Mouse (Mus musculus): ENCODE results near the gene Gramd2. TPM values are rescaled to one million over a fixed set of nuclear protein-coding genes. Genes with fewer than 3 reads are reported as not detected.
A peak's percentile ranks its signal among the peaks of the same experiment; 100 is the strongest.

Gramd2 gene
- 0.25 and 0.27 TPM in 2 replicates for polyA plus RNA-seq (2015; fragmentation: Nextera tagmentation; extraction: Ambion mirVana)

DNA sequence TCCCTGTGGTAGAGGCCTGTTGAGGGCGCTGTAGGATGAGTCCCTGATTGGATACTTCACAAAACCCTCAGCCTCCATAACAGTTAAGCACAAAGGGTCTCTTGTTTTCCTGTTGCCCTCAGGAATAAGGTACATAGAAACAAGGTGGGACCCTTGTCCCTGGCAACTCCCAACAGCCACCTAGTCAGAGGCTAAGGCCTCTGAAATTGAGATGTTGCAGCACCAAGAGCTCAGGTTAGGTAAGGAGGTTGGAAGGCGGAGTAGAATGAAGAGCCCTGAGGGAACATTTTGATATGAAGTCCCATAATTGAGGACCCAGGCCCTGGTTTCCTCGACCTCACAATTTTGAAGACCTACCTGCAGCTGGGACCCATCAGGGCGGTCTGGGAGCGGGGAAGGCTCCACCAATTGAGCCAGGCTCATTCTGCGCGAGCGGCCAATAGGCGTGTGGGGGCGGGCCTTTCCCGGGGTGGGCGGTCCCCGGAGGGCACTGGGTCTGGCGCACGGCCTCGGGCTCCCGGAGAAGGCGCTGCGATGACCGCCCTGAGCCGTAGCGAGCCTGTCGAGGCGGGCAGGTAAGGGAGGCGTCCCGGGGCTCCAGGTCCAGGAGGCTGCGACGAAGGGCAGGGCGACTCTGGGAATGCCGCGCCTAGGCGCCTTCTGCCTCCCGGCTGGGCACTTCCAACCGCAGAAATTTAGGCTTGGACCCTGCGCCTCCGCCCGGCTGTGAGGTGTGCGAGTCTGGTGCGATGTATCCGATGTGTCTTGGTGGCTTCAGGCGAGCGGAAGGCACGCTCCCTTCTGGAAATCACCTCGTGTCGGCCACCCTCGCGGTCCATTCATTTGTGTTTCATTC is at the start of gene Gramd2:
Gramd2 (plus strand) TSS at position 467 of the 856 bp plus-strand sequence.
- H3K4me3 ChIP-seq (ENCODE audit: low read depth, low read length), result peak within 1 kb of the TSS; percentile 41
- peak; percentile 85 for ATAC-seq (ENCODE audit: low read depth)
- no peaks in the 10 kb centered on the region for H3K36me3 ChIP-seq (ENCODE audit: control insufficient read depth, insufficient read depth)
- H3K27ac ChIP-seq (ENCODE audit: low read length), result no peak within 1 kb of the TSS
- peaks cover 7% of the 10 kb centered on the region for H3K4me1 ChIP-seq (ENCODE audit: control insufficient read depth, low read depth, low read length)
- peak within 1 kb of the TSS; percentile 65 for H3K4me2 ChIP-seq (ENCODE audit: low read depth, low read length)
- H3K9ac ChIP-seq (ENCODE audit: low read depth, low read length), result no peak within 1 kb of the TSS
- no peaks in the 10 kb centered on the region for H3K9me3 ChIP-seq (replicated peaks; ENCODE audit: control insufficient read depth, low read length)
- WGBS (ENCODE audit: insufficient replicate concordance), result 4% methylated on average over 45 of the region's 47 CpGs
- H3K27me3 ChIP-seq (ENCODE audit: control insufficient read depth, insufficient read depth, low read depth, low read length), result peaks cover 55% of the 10 kb centered on the region

DNA sequence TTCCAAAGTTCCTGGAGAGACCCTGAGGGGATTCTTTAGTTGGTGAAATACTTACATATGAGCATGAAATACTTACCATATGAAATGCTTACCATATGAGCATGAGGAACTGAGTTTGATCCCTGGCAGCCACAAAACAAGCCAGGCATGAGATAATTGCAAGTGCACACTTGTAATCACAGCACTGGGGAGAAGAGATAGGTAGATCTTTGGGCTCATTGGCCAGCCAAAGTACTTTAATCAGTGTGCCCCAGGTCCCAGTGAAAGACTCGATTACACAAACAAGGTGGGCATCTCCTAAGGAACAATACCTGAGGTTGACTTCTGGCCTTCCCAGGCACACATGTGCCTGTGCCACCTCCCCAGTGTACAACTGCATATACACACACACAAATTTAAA is 41.6 kb upstream of the Gramd2 start:
- Histone ChIP-seq H3K27ac (ENCODE audit: low read length) (no peak overlapping the region), H3K4me2 (ENCODE audit: low read depth, low read length) (no peak overlapping the region), H3K9ac (ENCODE audit: low read depth, low read length) (no peak overlapping the region), H3K9me3 (replicated peaks; ENCODE audit: control insufficient read depth, low read length) (no peaks in the 10 kb centered on the region), H3K27me3 (ENCODE audit: control insufficient read depth, insufficient read depth, low read depth, low read length) (no peaks in the 10 kb centered on the region), H3K36me3 (ENCODE audit: control insufficient read depth, insufficient read depth) (no peaks in the 10 kb centered on the region), H3K4me3 (ENCODE audit: low read depth, low read length) (no peak overlapping the region), H3K4me1 (ENCODE audit: control insufficient read depth, low read depth, low read length) (no peaks in the 10 kb centered on the region; the same call in 1 of the 2 replicates)
- 0 out of 2 replicates have a peak, but pooled peaks have one; percentile 24 for ATAC-seq (ENCODE audit: low read depth)
- WGBS (ENCODE audit: insufficient replicate concordance), result 13% methylated on average over 1 of the region's 1 CpGs

DNA sequence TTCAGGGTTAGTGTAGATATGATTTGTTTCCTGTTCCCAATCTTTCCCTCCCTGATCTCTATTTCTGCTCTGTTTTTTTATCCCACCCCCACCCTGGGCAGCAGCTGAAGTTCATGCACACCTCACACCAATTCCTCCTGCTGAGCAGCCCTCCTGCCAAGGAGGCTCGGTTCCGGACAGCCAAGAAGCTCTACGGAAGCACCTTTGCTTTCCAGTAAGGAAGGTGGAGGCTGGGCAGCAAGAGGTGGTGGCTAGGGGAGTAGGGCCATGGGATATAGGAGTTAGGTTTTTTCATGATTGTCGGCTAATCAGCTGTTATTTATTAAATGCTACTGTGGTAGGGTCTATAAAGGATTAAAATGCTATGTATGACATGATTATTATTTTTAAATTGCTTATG is 40.0 kb upstream of the Gramd2 start:
- Histone ChIP-seq H3K9me3 (replicated peaks; ENCODE audit: control insufficient read depth, low read length) (no peaks in the 10 kb centered on the region), H3K27ac (ENCODE audit: low read length) (no peak overlapping the region), H3K4me2 (ENCODE audit: low read depth, low read length) (no peak overlapping the region), H3K4me3 (ENCODE audit: low read depth, low read length) (no peak overlapping the region), H3K4me1 (ENCODE audit: control insufficient read depth, low read depth, low read length) (no peaks in the 10 kb centered on the region; the same call in 1 of the 2 replicates), H3K9ac (ENCODE audit: low read depth, low read length) (no peak overlapping the region), H3K36me3 (ENCODE audit: control insufficient read depth, insufficient read depth) (no peaks in the 10 kb centered on the region), H3K27me3 (ENCODE audit: control insufficient read depth, insufficient read depth, low read depth, low read length) (no peaks in the 10 kb centered on the region)
- WGBS (ENCODE audit: insufficient replicate concordance), result 78% methylated on average over 4 of the region's 4 CpGs
- no peak for ATAC-seq (ENCODE audit: low read depth)

DNA sequence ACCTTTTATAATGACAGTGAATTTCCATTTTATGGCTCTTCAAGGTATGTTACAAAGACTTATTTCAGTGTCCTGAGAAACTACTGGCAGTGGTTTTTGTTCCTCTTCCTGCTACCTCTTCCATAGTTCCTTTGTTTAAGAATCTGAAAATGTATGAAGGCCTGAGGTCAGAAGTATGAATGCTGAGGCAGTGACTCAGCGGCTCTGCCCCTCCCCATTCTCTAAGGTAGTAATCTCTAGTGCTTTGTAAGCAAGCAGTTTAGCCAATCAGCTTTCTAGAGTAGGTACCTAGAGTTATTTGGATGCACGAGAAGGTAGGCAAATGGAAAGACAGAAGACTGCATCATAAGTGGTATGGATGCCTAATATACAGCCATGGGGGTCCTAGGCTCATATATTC is 38.6 kb upstream of the Gramd2 start:
- H3K4me2 ChIP-seq (ENCODE audit: low read depth, low read length), result no peak overlapping the region
- no peaks in the 10 kb centered on the region for H3K9me3 ChIP-seq (replicated peaks; ENCODE audit: control insufficient read depth, low read length)
- H3K9ac ChIP-seq (ENCODE audit: low read depth, low read length), result no peak overlapping the region
- no peaks in the 10 kb centered on the region for H3K27me3 ChIP-seq (ENCODE audit: control insufficient read depth, insufficient read depth, low read depth, low read length)
- 70% methylated on average over 2 of the region's 2 CpGs for WGBS (ENCODE audit: insufficient replicate concordance)
- no peak overlapping the region for H3K4me3 ChIP-seq (ENCODE audit: low read depth, low read length)
- ATAC-seq (ENCODE audit: low read depth), result no peak
- no peaks in the 10 kb centered on the region; the same call in 1 of the 2 replicates for H3K4me1 ChIP-seq (ENCODE audit: control insufficient read depth, low read depth, low read length)
- H3K36me3 ChIP-seq (ENCODE audit: control insufficient read depth, insufficient read depth), result no peaks in the 10 kb centered on the region
- H3K27ac ChIP-seq (ENCODE audit: low read length), result no peak overlapping the region

DNA sequence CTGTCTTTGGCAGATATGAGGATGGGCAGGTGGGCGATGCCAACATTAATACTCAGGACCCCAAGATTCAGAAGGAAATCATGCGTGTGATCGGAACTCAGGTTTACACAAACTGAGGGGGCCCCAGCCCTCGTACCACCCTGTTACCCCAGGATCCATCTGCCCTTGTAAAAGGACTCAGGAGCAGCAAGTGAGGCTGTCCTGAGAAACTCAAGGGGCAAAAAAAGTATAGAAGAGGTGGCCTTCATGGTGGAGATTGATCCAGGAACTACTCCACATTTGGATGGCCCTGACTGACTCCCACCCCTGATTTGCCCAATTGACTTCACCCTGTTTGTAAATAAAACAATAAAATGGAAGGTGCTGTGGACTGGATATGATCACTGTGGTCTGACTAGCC is 30.0 kb upstream of the Gramd2 start:
- 74% methylated on average over 4 of the region's 4 CpGs for WGBS (ENCODE audit: insufficient replicate concordance)
- Histone ChIP-seq H3K27me3 (ENCODE audit: control insufficient read depth, insufficient read depth, low read depth, low read length) (peaks cover 15% of the 10 kb centered on the region), H3K4me1 (ENCODE audit: control insufficient read depth, low read depth, low read length) (peaks cover 7% of the 10 kb centered on the region), H3K4me3 (ENCODE audit: low read depth, low read length) (no peak overlapping the region), H3K27ac (ENCODE audit: low read length) (no peak overlapping the region), H3K9me3 (replicated peaks; ENCODE audit: control insufficient read depth, low read length) (no peaks in the 10 kb centered on the region), H3K36me3 (ENCODE audit: control insufficient read depth, insufficient read depth) (no peaks in the 10 kb centered on the region), H3K4me2 (ENCODE audit: low read depth, low read length) (no peak overlapping the region), H3K9ac (ENCODE audit: low read depth, low read length) (no peak overlapping the region)
- no peak for ATAC-seq (ENCODE audit: low read depth)

DNA sequence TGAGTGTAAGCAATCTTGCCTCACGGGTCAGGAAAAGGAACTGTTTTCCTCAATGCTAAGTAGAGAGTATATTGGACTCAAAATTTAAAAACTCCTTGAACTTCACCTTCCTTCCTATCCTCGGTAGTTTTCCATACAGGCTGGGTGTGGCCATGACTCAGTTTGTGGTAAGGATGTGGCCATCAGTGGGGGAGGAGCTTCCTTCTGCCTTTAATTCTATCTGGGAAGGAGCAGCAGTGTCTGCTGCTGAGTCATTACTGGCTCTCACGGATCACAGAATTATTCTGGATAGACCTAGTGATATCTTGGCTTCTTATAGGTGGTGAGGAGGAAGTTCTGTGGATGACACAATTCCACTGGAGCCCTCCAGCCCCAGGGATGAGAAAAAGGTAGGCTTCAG is 26.6 kb upstream of the Gramd2 start:
- peaks cover 43% of the 10 kb centered on the region for H3K27me3 ChIP-seq (ENCODE audit: control insufficient read depth, insufficient read depth, low read depth, low read length)
- WGBS (ENCODE audit: insufficient replicate concordance), result 4% methylated on average over 3 of the region's 3 CpGs
- no peak overlapping the region for H3K4me2 ChIP-seq (ENCODE audit: low read depth, low read length)
- no peaks in the 10 kb centered on the region for H3K9me3 ChIP-seq (replicated peaks; ENCODE audit: control insufficient read depth, low read length)
- no peaks in the 10 kb centered on the region for H3K36me3 ChIP-seq (ENCODE audit: control insufficient read depth, insufficient read depth)
- no peak for ATAC-seq (ENCODE audit: low read depth)
- H3K9ac ChIP-seq (ENCODE audit: low read depth, low read length), result no peak overlapping the region
- no peak overlapping the region for H3K4me3 ChIP-seq (ENCODE audit: low read depth, low read length)
- no peak overlapping the region for H3K27ac ChIP-seq (ENCODE audit: low read length)
- H3K4me1 ChIP-seq (ENCODE audit: control insufficient read depth, low read depth, low read length), result peaks cover 19% of the 10 kb centered on the region

DNA sequence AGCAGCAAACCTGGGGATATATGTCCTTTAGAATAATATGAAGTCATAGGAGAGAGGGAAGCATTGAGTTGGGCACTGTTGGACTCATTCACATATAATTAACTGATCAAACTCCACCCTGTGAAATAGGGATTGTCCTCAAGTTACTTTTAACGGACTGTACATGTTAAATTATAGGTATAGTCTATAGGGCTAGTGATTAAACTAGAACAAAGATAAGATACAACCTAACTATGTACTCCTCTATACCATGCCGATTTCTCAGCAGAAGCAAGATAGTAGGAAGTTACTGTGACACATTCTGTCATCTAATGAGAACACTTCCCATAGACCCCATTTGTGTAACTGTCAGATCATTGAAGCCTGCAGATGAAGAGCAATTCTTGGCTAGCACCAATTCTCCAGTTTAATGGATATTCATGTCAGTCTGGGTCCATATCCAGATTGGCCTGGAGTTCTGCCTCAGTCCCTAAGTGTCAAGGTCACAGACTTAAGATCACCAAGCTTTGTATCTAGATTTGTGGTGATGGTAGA is 25.4 kb upstream of the Gramd2 start:
- H3K9me3 ChIP-seq (replicated peaks; ENCODE audit: control insufficient read depth, low read length), result no peaks in the 10 kb centered on the region
- 53% methylated on average over 2 of the region's 2 CpGs for WGBS (ENCODE audit: insufficient replicate concordance)
- no peak overlapping the region for H3K4me3 ChIP-seq (ENCODE audit: low read depth, low read length)
- no peak overlapping the region for H3K27ac ChIP-seq (ENCODE audit: low read length)
- H3K4me2 ChIP-seq (ENCODE audit: low read depth, low read length), result no peak overlapping the region
- no peak overlapping the region for H3K9ac ChIP-seq (ENCODE audit: low read depth, low read length)
- peaks cover 19% of the 10 kb centered on the region for H3K4me1 ChIP-seq (ENCODE audit: control insufficient read depth, low read depth, low read length)
- ATAC-seq (ENCODE audit: low read depth), result no peak
- H3K27me3 ChIP-seq (ENCODE audit: control insufficient read depth, insufficient read depth, low read depth, low read length), result peaks cover 54% of the 10 kb centered on the region
- no peaks in the 10 kb centered on the region for H3K36me3 ChIP-seq (ENCODE audit: control insufficient read depth, insufficient read depth)

DNA sequence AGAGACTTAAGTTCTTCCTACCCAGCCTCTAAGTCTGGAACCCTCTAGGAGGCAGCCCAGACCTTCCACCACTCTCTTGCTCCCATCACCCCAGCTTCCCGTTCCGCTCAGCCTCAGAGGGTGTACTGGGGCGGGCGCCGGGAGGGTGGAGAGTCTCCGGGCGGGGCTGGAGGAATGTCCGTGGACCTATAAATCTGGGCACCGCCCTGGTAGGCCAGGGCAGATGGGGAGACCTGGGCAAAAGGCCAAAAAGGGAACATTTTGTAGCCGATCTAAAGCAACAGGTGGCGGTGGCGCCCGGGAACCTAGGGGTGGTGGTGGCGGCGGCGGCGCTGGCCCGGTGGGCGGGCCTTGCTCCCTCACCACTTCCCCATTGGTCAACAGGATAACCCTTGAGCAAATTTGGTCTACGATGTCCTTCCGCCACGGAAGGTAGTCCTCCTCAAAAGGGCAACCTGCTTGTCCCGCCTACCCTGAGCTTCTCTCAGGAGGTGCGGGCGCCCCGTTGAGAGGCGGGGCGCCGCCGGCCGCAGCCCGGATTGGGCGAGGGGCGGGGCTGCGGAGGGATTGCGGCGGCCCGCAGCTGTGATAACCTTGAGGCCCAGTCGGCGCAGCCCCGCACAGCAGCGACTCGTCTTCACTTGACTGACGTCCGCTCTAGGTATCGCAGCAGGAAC is 23.8 kb upstream of the Gramd2 start, which contains the start of gene Pkm:
Pkm (plus strand) TSS at position 411 of the 677 bp plus-strand sequence.
- H3K36me3 ChIP-seq (ENCODE audit: control insufficient read depth, insufficient read depth), result no peaks in the 10 kb centered on the region
- H3K9ac ChIP-seq (ENCODE audit: low read depth, low read length), result peak within 1 kb of the TSS; percentile 48
- no peaks in the 10 kb centered on the region for H3K9me3 ChIP-seq (replicated peaks; ENCODE audit: control insufficient read depth, low read length)
- H3K4me2 ChIP-seq (ENCODE audit: low read depth, low read length), result peak within 1 kb of the TSS; percentile 79
- under 1% methylated on average over 46 of the region's 46 CpGs for WGBS (ENCODE audit: insufficient replicate concordance)
- peak within 1 kb of the TSS; percentile 65 for H3K4me3 ChIP-seq (ENCODE audit: low read depth, low read length)
- ATAC-seq (ENCODE audit: low read depth), result peak; percentile 83
- peak within 1 kb of the TSS; percentile 78 for H3K27ac ChIP-seq (ENCODE audit: low read length)
- H3K4me1 ChIP-seq (ENCODE audit: control insufficient read depth, low read depth, low read length), result peaks cover 21% of the 10 kb centered on the region
- peaks cover 58% of the 10 kb centered on the region for H3K27me3 ChIP-seq (ENCODE audit: control insufficient read depth, insufficient read depth, low read depth, low read length)

All from liver, embryonic 16.5 days (tissue).